Mouse (Mus musculus) embryo, embryonic 11 days (tissue): Measurements from ENCODE around the gene Vps37d.

ENCODE experiments used
- DNase-seq: peaks from one replicate; pipeline ENCODE4 v3.0.0-alpha.2; 2015

Vps37d gene

DNA sequence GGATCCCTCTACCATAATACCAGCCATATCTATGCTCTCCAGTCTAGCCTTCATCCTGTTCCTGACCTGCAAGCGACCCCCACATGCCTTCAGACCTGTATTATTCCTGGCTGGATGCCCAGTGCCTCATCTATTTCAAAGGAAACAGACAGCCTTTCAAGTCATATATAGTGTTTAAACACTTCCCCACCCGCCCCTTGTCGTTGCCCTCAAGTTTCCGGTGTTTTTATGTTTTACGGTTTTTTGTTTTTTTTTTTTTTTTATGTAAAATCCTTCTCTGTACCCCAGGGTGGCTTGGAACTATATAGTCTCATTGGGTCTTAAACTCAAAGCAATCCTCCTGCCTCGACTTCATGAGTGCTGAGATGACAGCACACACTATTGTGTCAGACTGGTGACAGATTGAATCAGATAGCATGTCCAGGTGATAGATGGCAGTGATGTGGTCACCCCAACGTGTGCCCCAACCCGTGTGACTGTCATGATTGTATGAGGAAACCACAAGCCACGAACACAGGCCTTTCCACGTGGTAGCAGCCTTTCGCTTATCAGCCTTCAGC lies 53.3 kb downstream of the Vps37d start:
- peak; percentile 59 for DNase-seq

DNA sequence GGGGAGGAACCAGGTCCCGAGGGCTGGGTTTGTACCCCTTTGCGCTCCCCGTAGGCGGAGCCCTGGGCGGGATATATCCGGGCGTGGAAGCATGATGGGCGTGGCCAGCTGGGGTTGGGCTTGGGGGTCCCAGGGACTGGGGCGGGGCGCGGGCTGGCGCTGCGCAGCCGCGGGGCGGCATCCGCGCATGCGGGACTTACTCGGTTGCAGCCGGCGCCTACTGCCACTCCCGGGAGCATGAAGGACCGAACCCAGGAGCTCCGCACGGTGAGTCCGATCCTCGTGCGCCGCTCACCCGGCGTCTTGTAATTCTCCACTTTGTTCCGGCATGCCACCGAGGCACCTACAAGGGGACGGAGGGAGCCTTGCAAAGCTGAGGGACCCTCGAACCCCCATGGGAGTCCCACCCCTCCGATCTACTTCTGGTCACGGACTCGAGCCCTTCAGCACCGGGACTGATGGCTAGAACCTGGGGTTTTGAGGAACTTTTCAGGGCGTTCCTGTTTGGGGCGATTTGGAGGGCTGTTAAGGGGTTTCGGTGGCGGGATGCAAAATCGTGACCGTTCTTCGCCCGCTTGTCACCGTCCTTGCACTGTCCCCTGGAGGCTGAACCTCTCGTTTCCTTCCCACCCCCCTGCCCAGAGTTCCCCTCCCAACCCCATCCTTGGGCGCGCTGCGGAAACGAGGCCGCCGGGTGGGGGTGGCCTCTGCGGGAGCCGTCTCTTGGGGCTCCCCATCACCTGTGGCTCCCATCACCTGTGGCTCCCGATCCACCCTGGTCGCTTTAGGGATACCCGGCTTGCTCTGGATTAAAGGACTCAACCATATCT lies 54.5 kb downstream of the Vps37d start, which contains the start of gene Stx1a:
Gene Stx1a, plus strand, starts transcription at position 139 of the 830 bp plus-strand sequence.
- peak; percentile 97 for DNase-seq
